Mouse (Mus musculus): ENCODE measurements around the gene Syndig1.

The Syndig1 gene

GRCm38 (mm10) chr2:149980419-149980818 is 151.4 kb downstream of the Syndig1 start:
- no peak for DNase-seq (ENCODE audit: low read depth, low spot score)

GRCm38 (mm10) chr2:149982466-149982865 is 153.5 kb downstream of the Syndig1 start:
- no peak for DNase-seq (ENCODE audit: low read depth, low spot score)

- no peak for DNase-seq (ENCODE audit: low read depth, low spot score)
These were observed 154.1 kb downstream of the Syndig1 start for GRCm38 (mm10) chr2:149983107-149983506.

DNA sequence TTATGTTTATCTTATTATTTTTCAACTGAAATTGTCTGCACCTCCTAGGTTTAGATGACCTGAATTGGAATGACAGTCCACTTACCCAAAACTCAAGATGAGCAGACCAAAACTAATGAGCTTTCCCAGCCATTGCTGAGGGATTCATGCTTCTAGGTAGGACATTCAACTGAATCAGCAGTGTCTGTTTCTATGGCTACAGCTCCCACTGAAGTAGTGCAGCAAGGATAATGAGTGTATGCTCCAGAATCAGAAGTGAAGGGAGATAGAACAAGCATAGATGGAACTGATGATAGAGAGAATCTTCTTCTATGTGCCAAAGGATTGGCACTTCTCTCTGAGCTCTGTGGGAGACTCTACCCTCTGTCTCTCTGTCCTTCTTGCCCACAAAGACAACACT is 158.6 kb downstream of the Syndig1 start:
- DNase-seq (ENCODE audit: low read depth, low spot score): no peak

DNA sequence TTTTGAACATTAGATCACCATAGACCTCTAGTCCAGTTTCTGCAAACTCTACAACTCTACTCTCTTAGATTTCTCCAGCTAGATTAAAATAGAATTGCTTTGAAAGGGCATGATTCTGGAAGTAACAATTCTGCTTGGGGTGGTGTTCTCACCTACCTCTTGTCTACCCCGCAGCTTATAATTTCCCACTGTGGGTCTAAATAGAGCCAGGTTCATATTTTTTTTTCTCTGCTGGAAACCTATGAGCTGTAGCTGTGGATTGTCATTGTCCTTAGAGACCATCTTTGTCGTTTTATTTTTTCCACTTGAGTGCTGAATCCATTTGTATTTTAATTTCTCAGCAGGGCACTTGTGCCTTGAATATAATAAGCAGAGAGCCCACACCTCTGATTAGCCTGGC is 162.5 kb downstream of the Syndig1 start:
- DNase-seq (ENCODE audit: low read depth, low spot score): no peak

DNA sequence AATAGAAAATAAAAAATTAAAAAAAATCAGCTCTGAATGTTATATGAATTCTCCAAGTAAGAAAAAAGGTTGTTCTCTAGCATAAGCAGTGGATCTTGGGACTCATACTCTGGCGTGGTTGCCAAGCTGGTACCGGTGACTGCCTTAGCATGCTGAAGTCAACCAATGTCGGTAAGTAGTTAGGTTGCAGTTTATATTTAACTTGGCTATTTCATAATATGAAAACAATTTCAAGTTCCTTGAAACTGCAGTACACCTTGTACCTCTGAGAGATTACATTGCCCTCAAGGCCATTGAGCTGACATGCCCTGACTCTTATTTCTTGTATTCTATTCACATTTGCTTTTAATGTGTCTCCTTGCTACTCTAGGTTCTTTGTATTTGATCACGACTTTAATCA is 163.9 kb downstream of the Syndig1 start:
- DNase-seq (ENCODE audit: low read depth, low spot score): no peak

GRCm38 (mm10) chr2:149996382-149996964 is 167.5 kb downstream of the Syndig1 start:
- no peak for DNase-seq (ENCODE audit: low read depth, low spot score)

GRCm38 (mm10) chr2:149997657-149998056 is 168.6 kb downstream of the Syndig1 start:
- no peak for DNase-seq (ENCODE audit: low read depth, low spot score)

- DNase-seq (ENCODE audit: low read depth, low spot score): no peak
These were observed 169.5 kb downstream of the Syndig1 start for GRCm38 (mm10) chr2:149998373-149999108.

- no peak for DNase-seq (ENCODE audit: low read depth, low spot score)
These were observed 171.6 kb downstream of the Syndig1 start for GRCm38 (mm10) chr2:150000564-150000963.

GRCm38 (mm10) chr2:150003499-150003898 is 174.5 kb downstream of the Syndig1 start:
- DNase-seq (ENCODE audit: low read depth, low spot score): no peak

- no peak for DNase-seq (ENCODE audit: low read depth, low spot score)
These were observed 183.9 kb downstream of the Syndig1 start for GRCm38 (mm10) chr2:150012787-150013346.

DNA sequence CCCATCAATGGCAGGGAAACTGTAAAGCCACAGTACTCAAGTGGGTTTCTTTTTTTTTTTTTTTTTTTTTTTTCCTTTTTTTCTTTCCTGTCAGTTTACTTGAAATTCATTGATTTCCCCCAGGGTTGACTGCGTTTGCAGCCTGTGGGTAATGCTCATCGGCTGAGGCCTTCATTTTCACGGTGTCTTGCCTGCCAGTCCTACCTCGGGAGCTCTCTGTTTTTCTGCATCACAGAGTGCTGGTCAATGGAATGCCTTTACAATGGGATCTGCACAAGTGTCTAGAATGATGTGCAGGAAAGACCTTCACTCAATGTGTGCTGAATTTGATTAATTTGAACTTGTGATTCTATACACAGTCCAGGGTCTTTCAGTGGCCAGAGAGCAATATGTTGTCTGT is 184.8 kb downstream of the Syndig1 start:
- DNase-seq (ENCODE audit: low read depth, low spot score): no peak

GRCm38 (mm10) chr2:150016303-150016702 is 187.3 kb downstream of the Syndig1 start:
- DNase-seq (ENCODE audit: low read depth, low spot score): no peak

GRCm38 (mm10) chr2:150020706-150021105 is 191.7 kb downstream of the Syndig1 start:
- no peak for DNase-seq (ENCODE audit: low read depth, low spot score)

DNA sequence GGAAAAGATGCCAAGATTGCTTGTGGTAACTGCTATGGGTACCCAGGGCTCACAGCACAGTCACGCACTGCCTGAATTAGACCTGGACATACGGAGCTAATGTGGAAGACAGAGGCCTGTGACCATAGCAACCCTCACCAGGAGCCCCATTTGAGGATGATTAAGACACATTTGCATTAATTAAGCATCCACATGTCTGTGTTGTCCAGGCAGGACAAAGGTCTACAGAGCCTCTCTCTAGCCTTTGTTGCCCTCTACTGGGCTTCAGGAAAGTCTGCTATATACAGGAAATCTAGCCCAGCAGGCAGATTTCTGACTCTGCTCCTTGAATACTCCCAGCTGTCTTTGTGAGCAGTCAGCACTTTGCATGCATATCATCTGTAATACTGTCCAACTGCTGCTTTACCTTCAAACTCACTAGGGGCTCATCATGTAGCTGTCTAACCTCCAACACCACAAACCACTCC is 194.9 kb downstream of the Syndig1 start:
- DNase-seq (ENCODE audit: low read depth, low spot score): no peak

- DNase-seq (ENCODE audit: low read depth, low spot score): no peak
These were observed 214.5 kb downstream of the Syndig1 start for GRCm38 (mm10) chr2:150043531-150043930.
